Mouse (Mus musculus): Measurements from ENCODE around the gene Il22ra1.
"Not testable (repeated sequence)": the region's sequence is repeated elsewhere in the genome, so short reads cannot be mapped to it uniquely, and the experiment has no call there.

Il22ra1 gene

DNA sequence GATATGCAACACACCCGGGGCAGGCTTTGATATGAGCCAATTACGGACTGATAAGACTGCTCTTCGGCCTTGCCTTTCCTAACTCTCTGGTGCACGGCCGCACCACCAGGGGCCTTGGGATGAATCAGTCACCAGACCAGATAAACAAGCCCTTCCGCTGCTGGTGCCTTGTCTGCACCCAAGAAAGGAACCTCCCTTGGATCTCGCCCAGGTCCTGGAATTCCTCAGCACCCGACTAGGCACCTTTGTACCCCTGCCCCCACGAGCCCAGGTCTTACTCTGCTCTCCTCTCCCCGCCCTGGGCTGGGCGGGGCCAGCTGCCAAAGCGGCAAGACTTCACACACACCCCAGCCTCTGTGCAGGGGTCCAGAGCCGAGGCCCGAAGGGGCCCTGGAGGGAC is at the start of gene Il22ra1:
Gene Il22ra1 (plus strand): TSS at position 356 of the 400 bp plus-strand sequence.
- no peak for DNase-seq

DNA sequence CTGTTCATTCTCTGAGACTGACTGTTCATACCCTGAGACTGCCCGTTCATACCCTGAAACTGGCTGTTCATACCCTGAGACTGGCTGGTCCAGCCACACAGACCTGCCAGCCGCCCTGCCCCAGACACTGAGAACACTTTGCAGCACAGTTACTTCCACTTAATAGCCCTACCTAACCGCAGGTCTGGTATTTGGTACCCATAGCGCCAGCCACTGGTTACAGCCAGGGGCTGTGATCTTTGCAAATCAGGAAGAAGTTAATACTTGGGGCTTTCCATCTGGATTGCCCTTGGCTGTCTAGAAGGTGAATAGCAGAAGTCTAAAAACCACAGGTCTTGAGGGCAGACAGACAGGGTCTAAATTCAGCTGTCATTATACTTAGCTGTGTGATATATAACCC is 48.7 kb upstream of the Il22ra1 start:
- DNase-seq = no peak

DNA sequence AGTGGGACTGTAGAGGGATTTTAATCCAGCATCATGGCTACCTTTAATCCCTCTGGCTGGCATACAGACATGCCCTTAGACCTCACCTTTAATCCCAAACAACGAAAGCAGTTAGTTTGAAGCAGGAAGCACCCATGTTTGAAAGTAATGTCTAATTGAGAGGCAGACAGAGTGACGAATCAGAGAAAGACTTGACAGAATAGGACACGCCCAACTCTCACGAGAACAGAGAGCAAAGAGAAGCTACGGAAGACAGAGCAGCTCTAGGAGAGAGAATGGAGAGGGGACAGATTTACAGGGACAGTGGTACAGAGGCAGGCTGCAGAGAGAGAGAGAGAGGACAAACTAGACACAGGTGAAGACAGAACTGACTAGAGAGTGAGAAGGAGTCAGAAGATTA is 46.2 kb upstream of the Il22ra1 start:
- DNase-seq = no peak

DNA sequence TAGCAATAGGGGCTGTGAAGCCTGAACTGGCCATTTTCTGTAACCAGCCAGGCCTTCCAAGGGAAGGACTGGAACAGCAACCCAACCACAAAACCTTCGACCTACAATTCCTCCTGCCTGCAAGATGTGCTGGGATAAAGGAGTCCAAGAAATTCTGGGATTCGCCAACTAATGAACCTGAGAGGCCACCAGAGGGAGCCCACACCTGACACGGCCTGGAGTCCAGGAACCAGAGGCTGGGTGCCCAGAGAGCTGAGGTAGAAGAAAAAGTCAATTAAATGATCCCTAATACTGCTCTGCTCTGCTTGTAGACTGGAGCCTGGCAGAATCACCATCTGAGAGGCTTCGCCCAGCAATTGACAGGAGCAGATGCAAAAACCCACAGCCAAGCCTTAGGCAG is 44.4 kb upstream of the Il22ra1 start:
- no peak for DNase-seq

DNA sequence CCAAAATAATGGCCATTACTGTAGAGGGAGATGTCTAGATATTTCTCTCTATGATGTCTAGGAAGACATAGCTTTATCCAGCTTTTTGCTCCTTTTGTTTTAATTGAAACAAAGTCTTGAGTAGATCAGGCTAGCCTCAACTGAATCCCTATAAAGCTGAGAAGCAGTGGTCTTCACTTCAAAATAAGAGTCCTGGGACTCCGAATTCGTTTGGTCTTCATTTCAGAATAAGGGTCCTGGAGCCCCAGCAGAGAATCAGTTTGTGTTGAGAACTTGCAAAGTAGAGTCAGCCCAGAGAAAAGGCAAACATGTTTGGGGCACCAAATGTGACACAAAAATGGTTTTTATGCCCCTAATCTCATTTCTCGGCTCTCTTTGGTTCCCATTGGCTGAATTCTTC is 43.2 kb upstream of the Il22ra1 start:
- DNase-seq = no peak

DNA sequence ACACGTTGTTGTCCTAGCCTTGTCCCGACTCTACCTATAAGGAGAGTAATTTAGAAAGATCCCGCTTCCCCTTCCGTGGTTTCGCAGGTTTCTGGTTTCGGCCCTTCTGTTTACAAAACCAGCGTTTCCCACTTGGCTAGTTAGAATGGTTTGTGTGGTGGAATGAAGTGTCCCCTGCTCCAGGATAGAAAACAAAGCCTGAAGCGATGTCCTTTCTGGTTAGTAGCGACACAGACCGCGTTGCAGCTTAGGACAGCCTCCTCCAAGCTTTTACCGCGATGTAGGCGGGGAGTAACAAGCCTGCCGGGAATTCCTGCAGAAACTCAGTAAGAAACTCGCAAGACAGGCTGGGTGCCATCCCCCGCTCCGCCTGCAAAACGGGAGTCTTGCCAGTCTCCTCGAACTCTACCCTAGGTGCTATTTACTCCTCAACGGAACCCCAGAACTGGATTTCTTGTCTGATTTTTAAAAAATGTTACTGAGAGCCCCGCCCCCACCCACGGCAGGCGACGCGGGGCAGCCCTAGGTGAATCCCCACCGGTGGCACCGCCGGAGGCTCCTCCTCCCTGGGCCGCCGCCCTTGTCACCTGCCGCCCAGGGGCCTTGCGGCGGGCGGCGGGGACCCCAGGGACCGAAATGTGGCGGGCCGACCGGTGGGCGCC is 41.9 kb upstream of the Il22ra1 start, which contains the start of gene Ifnlr1:
Gene Ifnlr1 (plus strand): TSS at position 382 of the 662 bp plus-strand sequence.
- DNase-seq = no peak

DNA sequence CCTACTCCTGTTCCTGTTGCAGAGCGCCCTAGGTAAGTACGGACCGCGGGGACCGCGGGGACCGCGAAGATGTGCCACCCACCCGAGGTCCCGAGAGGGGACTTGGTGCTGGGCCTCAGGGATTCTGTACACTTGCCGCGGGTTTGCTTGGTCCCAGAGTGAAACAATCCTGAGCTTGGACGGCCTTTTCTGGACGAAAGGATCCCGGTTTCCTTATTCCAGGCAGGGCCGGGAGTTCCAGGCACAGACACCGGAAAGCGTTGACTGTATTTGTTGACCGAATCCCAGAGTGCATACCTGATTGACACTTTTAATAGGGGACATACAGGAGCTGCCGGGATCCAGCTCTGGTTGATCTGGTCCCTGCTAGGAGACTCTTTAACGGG is 41.4 kb upstream of the Il22ra1 start:
- no peak for DNase-seq

DNA sequence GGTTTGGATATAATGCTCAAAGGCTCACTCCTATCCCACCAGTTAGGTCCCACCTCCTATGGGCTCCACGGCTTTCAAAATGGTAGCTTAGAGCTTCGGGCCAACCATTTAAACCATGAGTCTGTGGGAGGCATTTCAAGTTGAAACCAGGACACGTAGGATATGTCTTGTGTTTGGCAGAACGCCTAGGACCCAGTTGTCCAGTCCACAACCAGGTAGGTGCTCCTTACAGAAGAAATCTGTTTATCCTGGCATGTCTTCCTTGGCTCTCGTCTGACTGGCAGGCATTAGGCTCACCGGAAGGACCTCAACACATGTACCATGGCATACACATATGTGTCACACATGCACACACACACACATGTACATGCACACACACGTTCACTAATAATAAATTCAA is 38.2 kb upstream of the Il22ra1 start:
- no peak for DNase-seq

DNA sequence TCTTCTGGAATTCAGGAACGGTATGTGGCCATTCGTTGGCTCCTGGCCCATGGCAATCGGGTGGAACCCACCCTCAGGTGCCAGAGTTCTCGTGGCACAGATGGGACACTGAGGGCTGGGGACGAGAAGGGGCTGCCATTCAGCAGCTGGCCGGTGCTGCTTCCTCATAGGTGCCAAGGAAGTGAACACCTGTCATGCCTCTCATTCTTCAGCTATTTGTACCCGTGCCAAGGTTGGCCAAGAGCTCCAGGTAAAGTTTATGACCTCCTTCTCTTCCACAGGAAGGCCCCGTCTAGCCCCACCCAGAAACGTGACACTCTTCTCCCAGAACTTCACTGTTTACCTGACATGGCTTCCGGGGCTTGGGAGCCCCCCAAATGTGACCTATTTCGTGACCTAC is 37.7 kb upstream of the Il22ra1 start:
- DNase-seq = no peak

DNA sequence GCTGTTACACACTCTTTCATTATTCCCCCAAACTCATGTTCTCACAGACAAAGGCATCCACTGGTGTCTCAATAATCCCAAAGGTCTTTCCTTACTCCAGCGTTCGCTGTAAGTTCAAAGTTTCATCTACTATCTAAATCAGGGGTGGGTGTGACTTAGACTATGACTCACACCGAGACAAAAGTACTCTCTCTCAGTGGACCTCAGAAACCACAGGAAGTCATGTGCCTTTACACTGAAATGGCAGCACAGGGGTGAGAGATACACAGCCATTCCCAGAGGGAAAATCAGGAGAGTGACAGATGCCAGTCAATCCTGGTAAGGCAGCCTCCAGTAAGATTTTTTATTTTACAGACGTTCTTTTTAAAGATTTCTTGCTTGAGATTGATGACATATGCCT is 35.1 kb upstream of the Il22ra1 start:
- DNase-seq = no peak

DNA sequence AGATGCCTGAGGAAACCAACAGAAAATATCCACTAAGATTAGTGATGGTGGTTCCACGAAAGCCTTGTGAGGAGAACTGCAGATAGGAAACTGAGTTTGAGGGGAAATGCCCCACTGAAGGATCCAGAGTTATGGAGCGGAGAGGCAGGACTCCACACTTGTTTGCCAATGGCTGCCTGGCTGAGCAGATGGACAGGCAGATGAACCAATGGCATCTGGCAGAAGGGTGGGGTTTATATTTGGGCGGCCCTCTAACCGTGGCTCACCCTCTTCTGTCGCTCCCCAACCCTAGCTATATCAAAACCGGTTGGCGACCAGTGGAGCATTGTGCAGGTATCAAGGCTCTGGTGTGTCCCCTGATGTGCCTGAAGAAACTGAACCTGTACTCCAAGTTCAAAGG is 29.5 kb upstream of the Il22ra1 start:
- no peak for DNase-seq

DNA sequence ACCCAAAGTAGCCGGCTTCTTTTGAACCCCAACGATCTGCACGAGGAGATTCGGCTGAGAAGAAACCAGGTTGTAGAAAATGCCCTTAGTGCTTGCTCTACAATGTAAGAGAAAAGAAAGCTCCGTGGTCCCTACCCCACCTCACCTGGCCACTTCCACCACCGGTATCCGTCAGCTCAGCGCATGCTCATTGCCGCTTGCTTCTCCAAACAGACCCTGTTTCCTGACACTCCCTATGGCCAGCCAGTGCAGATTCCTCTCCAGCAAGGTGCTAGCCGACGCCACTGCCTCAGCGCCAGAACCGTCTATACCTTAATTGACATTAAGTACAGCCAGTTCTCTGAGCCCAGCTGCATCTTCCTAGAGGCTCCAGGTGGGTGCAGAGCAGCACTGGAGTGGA is 24.5 kb upstream of the Il22ra1 start:
- DNase-seq = no peak

DNA sequence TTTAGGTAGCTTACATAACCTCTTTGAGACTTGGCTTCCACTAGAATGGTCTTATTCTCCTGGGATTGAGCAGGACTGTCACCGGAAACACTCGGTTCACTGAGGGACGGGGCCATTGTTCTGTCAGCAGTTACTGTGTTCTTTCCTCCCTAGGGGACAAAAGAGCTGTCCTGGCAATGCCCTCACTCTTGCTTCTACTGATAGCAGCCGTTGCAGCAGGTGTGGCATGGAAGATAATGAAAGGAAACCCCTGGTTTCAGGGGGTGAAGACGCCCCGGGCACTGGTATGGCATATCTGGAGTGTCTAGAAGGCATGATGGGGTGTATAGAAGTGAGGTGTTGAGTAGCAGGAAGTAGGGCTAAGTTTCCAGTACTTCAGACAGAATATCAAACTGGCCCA is 24.0 kb upstream of the Il22ra1 start:
- no peak for DNase-seq

DNA sequence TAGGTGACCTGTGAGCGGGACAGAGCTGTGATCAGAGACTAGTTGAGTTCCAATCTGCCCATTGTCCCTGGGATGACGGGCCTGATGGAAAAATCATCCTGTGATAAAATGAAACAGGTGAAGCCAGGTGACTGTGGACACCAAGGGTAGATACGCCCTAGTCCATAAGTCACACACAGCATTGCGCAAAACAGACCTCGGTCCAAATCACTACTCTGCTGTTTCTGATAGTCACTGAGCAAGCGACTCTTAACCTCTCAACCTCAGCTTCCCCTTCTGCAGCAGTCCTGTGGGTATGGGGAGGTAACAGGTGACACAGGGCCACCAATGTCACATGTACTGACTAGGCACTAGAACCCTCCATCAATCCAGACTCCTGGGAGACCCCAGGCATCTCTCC is 21.9 kb upstream of the Il22ra1 start:
- no peak for DNase-seq

DNA sequence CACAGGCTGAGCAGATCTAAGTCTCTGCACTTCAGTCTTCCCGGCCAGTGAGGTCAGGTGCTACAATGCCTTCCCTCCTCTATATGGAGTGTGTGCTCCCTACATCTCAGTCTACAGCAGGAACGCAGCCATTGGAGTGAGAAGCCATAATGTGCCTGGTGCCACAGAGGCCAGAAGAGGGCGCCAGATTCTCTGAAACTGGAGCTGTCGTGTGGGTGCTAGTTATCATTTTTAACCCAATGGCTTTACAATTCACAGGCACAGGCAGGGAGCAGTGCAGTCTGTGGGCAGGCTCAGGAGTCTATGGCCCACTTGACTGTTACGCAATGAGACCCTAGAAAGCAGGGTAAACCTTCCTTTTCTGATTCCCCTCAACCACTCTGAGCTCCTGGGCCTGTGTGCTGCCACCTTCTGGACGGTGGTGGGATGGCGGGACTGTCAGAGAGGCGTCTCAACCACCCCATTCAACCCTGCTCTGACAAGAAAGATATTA is 18.9 kb upstream of the Il22ra1 start:
- peak; percentile 78 for DNase-seq

DNA sequence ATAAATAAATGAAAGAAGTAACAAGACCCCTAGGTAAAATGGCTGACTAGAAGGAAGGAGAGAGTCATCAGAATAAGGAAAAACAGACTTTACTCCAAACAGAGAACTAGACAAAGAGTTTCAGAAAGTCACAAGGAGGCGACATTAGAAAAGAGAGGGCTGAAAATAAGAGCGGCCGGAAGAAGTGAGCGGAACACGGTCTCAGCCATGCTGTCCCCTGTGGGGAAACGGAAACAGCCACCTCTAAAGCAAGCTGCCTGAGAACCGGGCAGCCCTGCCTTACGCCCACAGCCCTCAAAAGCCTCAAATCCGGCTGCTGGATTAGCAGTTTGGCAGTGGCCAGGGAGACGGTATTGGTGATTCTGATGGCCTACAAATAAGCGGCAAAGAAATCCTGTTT is 18.4 kb upstream of the Il22ra1 start:
- no peak for DNase-seq

DNA sequence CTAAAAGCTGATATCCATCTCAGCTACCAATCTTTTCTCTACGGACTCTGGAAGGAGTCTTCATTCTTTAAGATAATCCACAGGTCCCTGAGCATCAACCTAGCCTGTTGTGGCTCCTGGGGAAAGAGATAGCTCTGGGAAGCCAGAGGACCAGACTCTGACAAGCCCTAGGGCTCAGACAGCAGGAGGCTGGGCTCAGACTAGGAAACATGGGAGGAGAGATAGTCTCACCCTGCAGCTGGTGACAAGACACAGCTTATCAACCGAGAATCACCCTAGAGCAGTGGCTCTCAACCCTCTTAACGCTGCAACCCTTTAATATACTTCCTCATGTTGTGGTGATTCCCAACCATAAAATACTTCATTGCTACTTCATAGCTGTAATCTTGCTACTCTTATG is 17.6 kb upstream of the Il22ra1 start:
- DNase-seq = no peak

DNA sequence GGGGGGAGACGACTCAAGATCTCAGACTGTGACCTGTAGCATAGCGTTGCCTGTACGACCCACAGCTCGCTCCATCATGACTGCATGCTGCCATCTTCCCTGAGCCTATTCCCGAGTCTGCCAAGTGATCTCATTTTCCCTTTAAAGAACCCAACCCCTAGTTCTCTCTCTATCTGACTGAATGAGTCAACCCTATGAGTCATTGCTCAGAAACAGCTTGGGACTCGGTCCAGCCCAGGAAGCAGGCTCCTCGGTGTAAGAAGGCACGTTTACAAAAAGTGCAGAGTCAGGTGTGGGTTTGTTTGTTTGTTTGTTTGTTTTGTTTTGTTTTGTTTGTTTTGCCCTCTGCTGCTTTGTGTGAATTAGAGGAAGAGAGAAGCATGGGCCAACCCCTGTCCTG is 13.2 kb upstream of the Il22ra1 start:
- DNase-seq = no peak

DNA sequence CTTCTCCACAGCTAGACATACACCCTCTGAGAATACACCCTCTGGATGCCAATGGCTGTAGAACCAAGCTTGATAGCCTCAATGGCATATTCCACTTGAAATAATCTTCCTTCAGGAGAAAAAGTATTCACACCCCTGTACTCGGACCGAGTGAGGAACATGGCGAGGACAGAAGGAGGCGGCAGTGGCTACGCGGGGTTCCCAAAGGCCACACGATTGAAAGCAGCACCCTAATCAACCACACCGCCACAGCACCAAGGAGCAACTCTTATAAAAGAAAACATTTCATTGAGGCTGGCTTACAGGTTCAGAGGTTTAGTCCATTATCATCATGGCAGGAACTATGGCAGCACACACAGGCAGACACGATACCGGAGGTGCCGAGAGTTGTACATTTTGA is 11.5 kb upstream of the Il22ra1 start:
- DNase-seq = not testable (repeated sequence)

DNA sequence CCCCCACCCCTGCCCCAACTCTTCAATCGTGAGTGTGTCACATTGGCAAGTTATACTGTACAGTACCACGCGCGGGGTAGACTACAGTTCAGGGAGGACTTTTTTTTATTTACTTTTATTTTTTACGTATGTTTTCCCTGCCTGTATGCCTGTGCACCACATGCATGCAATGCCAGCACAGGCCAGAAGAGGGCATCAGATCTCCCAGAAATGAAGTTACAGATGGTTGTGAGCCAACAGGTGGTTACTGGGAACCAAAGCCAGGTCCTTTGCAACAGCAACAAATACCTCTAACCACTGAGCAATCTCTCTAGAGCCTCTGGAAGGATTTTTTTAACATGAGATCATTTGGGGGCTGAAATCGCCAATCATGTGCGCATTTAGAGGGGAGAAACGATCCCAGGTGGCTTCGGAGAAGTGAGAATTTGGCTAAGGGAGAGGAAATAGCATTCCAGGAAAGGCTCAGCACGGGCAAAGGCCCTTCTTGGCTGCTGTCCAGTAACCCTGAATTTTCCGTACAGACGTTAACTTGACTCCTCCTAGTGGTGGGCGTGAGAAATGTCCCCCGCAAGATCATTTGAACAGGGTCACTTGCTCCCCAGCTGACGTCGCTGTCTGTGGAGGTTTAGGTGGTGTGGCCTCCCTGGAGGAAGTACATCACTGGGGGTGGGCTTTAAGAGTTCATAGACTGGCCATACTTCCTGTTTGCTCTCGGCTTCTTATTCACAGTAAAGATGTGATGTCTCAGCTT is 5.3 kb upstream of the Il22ra1 start:
- no peak for DNase-seq

DNA sequence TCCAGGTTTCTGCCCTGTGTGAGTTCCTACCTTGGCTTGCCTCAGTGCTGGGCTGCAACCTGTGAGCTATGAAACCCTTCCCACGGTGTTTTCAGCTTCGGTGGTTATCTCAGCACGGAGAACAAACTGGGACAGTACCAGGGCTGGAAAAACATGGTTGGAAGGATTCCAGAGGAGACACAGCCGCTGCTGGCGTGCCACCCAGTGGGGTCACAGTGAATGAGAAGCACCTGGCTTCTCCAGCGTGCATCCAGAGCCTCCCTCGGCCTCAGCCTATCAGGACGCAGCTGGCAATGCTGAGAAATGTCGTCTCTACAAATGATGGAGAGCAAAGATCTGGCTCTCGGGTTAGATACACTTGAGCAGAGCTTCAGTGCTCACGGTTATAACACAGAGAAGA is 1.6 kb upstream of the Il22ra1 start:
- no peak for DNase-seq

DNA sequence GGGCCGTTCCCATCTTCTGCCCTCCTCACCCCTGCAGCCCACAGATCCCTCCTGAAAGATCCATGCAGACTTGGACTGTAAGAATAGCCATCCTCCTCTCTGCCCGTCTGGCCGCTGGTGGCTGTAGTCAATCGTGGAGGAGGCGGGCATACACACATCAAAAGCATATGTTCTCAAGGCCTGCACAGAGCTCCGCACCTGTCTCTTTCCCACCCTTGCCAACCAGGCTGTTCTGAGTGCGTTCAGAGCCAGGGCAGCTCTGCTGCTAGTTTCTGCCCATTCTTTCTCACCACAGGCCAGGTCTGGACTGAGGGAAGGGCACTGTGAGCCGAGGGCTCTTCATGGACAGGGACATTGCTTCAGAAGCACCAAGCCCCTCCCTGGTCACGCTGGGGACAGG is 2.2 kb downstream of the Il22ra1 start:
- DNase-seq = no peak

DNA sequence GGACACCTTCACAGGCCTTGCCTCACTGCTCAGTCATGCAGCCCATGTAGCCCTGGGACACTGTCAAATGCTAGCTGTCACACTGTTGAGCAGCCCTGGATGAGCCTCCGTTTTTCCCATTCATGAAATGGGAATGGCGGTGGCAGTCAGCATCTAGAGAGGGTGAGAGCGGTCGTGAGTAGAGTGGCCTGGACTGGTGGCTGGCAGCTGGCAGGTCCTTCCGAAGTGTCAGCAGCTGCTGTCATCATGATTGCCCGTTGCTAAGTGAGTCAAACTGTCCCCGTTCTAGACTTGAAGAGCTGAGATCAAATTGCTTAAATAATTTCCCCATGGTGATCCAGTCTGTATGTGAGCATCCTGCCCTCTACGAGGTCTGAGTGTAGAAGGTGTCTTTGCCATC is 3.0 kb downstream of the Il22ra1 start:
- no peak for DNase-seq

DNA sequence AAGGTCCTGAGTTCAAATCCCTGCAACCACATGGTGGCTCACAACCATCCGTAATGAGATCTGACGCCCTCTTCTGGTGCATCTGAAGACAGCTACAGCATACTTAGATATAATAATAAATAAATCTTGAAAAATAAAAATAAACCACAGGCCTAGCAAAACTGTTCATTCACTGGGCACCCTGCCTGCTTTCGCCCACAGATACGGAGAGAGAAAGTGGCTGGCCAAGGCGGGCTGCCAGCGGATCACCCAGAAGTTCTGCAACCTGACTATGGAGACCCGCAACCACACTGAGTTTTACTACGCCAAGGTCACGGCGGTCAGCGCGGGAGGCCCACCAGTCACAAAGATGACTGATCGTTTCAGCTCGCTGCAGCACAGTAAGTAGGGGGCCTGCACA is 5.9 kb downstream of the Il22ra1 start:
- DNase-seq = no peak

DNA sequence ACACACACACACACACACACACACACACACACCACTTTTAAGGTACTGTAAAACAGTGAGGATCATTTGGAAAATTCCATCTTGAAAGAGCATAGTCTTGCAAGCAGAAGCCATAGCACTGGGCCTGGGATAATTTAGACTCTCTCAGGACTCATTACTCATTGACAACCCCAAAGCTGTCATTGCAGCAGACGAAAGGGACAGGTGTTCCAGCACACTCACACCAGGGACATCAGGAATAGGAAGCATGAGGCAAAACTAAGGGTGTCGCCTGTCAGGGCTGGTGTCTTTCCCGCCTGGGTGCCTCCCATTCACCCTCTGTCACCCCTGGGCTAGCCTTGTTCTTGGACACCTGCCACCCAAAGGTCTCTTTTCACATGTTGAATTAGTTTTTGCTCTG is 8.9 kb downstream of the Il22ra1 start:
- no peak for DNase-seq
